Mouse (Mus musculus): Measurements from ENCODE around the gene Adat3. TPM values are rescaled to one million over a fixed set of nuclear protein-coding genes. Genes with fewer than 3 reads are reported as not detected.

Gene Adat3
- 10.9 and 14.1 TPM in 2 replicates for polyA plus RNA-seq (2016; fragmentation: Nextera tagmentation; extraction: Ambion mirVana)

- peak within 1 kb of the TSS; percentile 85 for H3K4me3 ChIP-seq
- peaks cover 24% of the 10 kb centered on the region for H3K4me1 ChIP-seq
- WGBS = under 1% methylated on average over 54 of the region's 54 CpGs
- H3K36me3 ChIP-seq (replicated peaks) = peaks cover 29% of the 10 kb centered on the region
- peak; percentile 95 for DNase-seq (ENCODE audit: low spot score)
- H3K27me3 ChIP-seq (replicated peaks; ENCODE audit: low read depth, poor library complexity, severe bottlenecking) = no peaks in the 10 kb centered on the region
- H3K9me3 ChIP-seq = no peaks in the 10 kb centered on the region
- H3K27ac ChIP-seq (replicated peaks) = peak within 1 kb of the TSS; percentile 89
These were observed at the start of gene Adat3, which contains the start of gene Scamp4 for GRCm38 (mm10) chr10:80602698-80603325. TSS of gene Adat3 (plus strand) at chr10:80602880. TSS of gene Scamp4 (plus strand) at chr10:80602872.

DNA sequence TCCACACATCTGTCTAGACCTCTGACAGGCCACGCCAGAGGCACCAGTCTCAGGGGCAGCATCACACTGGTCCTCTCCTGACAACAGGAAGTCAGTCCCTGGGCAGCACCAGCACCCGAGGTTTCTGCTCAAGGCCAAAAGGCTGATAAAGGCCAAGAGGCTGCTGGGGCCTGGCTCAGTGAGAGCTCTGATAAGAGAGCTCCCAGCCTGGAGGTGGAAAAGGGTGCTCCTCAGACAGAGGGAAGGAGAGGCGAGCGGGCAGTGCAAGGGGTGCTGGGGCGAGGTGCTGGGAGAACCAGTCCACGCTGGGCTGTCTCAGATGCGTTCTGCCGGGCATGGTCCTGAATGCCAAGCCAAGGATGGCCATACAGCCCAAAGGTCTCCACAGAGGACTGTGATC lies 49.1 kb upstream of the Adat3 start:
- 91% methylated on average over 8 of the region's 8 CpGs for WGBS
- Histone ChIP-seq H3K27me3 (replicated peaks; ENCODE audit: low read depth, poor library complexity, severe bottlenecking) (no peaks in the 10 kb centered on the region), H3K4me1 (peaks cover 28% of the 10 kb centered on the region), H3K36me3 (replicated peaks) (peaks cover 41% of the 10 kb centered on the region), H3K4me3 (peak overlapping the region; percentile 16; the same call in 1 of the 2 replicates), H3K27ac (replicated peaks) (no peak overlapping the region), H3K9me3 (no peaks in the 10 kb centered on the region)
- no peak for DNase-seq (ENCODE audit: low spot score)

DNA sequence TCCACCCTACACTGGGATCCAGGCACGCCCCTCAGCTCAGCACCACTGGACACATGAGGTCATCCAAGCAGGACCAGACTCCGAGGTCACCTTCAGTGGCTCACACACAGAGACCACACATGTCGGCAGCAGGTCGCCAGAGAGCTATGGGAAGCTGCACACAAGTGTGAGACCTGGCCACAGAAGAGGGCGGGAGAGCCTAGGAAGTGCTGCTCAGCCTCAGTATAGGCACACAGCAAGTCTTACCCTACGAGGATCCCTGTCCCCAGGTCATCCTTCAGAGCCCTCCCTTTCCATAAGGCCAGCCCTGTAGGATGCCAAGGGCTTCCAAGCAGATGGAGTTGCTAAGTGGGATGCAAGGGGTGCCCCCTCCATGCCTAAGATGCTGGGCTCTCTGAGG lies 48.7 kb upstream of the Adat3 start:
- H3K9me3 ChIP-seq = no peaks in the 10 kb centered on the region
- WGBS = 88% methylated on average over 6 of the region's 6 CpGs
- H3K27me3 ChIP-seq (replicated peaks; ENCODE audit: low read depth, poor library complexity, severe bottlenecking) = no peaks in the 10 kb centered on the region
- H3K27ac ChIP-seq (replicated peaks) = no peak overlapping the region
- peak overlapping the region; percentile 16; the same call in 1 of the 2 replicates for H3K4me3 ChIP-seq
- peaks cover 28% of the 10 kb centered on the region for H3K4me1 ChIP-seq
- H3K36me3 ChIP-seq (replicated peaks) = peaks cover 37% of the 10 kb centered on the region
- no peak for DNase-seq (ENCODE audit: low spot score)

- 41% methylated on average over 5 of the region's 5 CpGs for WGBS
- Histone ChIP-seq H3K27ac (replicated peaks) (no peak overlapping the region; the same call in 1 of the 2 replicates), H3K4me1 (peaks cover 48% of the 10 kb centered on the region), H3K36me3 (replicated peaks) (peaks cover 15% of the 10 kb centered on the region), H3K4me3 (peak overlapping the region; percentile 11; the same call in 1 of the 2 replicates), H3K9me3 (no peaks in the 10 kb centered on the region), H3K27me3 (replicated peaks; ENCODE audit: low read depth, poor library complexity, severe bottlenecking) (no peaks in the 10 kb centered on the region)
- peak; percentile 80 for DNase-seq (ENCODE audit: low spot score)
These were observed 45.2 kb upstream of the Adat3 start for GRCm38 (mm10) chr10:80557346-80557965.

DNA sequence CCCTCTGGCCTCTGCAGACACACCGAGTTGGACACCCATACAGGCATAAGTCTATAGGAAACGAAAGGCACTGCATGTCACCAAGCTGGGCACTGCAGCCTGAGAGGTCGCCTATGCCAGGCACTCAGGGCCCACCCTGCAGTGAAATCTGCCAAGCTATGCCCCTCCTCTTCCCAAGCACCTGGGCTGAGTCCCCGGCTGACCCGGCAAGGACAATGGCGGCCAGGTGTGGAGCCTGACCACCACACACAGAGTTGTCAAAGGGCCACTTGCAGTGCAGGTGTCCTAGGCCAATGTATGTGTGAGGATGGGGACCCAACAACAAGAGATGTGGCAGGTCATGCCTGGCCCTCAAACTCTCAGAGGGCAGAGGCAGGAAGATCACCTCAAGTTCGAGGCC lies 43.2 kb upstream of the Adat3 start:
- 91% methylated on average over 7 of the region's 7 CpGs for WGBS
- Histone ChIP-seq H3K4me1 (peaks cover 43% of the 10 kb centered on the region), H3K27me3 (replicated peaks; ENCODE audit: low read depth, poor library complexity, severe bottlenecking) (no peaks in the 10 kb centered on the region), H3K27ac (replicated peaks) (no peak overlapping the region), H3K36me3 (replicated peaks) (0 out of 2 replicates have a peak, but pooled peaks cover 5% of the 10 kb centered on the region), H3K4me3 (no peak overlapping the region), H3K9me3 (no peaks in the 10 kb centered on the region)
- no peak for DNase-seq (ENCODE audit: low spot score)

DNA sequence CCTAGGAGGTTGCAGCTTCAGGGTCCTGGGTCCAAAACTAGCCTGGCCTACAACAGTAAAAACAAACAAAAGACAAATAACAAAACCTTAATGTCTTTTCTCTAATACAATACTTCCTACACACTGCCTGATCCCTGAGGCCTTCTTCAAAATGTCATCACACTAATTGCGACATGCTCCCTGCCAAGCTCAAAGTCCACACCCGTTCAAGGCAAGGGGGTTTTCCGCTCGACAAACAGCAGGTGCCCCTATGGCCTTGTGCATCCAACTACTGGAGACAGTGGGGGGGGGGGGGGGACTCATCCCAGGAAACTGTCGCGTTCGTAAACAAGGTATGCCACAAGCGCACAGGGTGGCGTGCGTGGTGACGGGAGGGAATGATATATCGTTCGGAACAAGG lies 42.1 kb upstream of the Adat3 start:
- DNase-seq (ENCODE audit: low spot score) = no peak
- Histone ChIP-seq H3K4me1 (peaks cover 43% of the 10 kb centered on the region), H3K36me3 (replicated peaks) (peaks cover 5% of the 10 kb centered on the region; the same call in 1 of the 2 replicates), H3K27ac (replicated peaks) (peak overlapping the region; percentile 99), H3K27me3 (replicated peaks; ENCODE audit: low read depth, poor library complexity, severe bottlenecking) (no peaks in the 10 kb centered on the region), H3K4me3 (peak overlapping the region; percentile 100), H3K9me3 (no peaks in the 10 kb centered on the region)
- 2% methylated on average over 13 of the region's 13 CpGs for WGBS

GRCm38 (mm10) chr10:80561116-80561944 lies 41.4 kb upstream of the Adat3 start, which contains the start of gene Rexo1:
TSS of gene Rexo1 (minus strand) at chr10:80561560.
- Histone ChIP-seq H3K9me3 (no peaks in the 10 kb centered on the region), H3K36me3 (replicated peaks) (peaks cover 5% of the 10 kb centered on the region; the same call in 1 of the 2 replicates), H3K27ac (replicated peaks) (peak within 1 kb of the TSS; percentile 99), H3K4me3 (peak within 1 kb of the TSS; percentile 100), H3K27me3 (replicated peaks; ENCODE audit: low read depth, poor library complexity, severe bottlenecking) (no peaks in the 10 kb centered on the region), H3K4me1 (peaks cover 44% of the 10 kb centered on the region)
- DNase-seq (ENCODE audit: low spot score) = peak; percentile 93
- WGBS = under 1% methylated on average over 72 of the region's 72 CpGs

DNA sequence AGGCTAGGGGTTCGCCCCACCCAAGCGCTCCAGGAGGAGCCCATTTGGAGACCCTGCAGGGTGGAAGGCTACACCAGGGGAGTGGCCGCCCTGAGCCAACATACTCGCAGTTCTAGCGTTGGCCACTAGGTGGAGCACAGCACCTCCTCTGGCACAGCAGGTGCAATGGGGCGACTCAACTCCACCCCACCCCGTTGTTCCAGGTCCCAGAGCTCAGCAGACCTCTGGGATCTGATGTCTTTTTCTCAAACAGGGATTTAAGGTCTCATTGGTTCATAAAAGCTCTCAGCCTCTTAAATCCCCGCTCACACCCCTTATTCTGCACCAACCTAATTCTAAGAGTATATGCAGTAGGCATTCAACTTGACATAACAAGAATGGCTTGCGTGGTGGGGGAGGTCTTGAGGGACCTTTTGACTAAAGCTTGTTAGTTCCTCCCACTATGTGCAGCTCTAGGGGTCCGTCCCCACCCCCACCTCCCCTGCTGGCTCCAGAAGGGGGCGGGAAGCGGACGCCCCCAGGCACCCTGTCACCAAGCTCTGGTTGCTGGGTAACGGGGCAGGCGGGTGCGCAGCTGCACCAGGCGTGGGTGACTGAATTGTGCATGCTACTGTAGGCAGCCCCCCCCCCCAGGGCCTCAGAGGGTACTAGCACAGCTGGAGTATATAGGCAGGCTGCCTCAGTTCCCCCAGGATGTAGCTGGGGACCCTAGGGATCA lies 36.1 kb upstream of the Adat3 start:
- Histone ChIP-seq H3K36me3 (replicated peaks) (peaks cover 21% of the 10 kb centered on the region), H3K4me1 (peaks cover 44% of the 10 kb centered on the region), H3K27me3 (replicated peaks; ENCODE audit: low read depth, poor library complexity, severe bottlenecking) (no peaks in the 10 kb centered on the region), H3K27ac (replicated peaks) (no peak overlapping the region), H3K9me3 (no peaks in the 10 kb centered on the region), H3K4me3 (peak overlapping the region; percentile 16; the same call in 1 of the 2 replicates)
- peak; percentile 88 for DNase-seq (ENCODE audit: low spot score)
- WGBS = 20% methylated on average over 17 of the region's 17 CpGs

DNA sequence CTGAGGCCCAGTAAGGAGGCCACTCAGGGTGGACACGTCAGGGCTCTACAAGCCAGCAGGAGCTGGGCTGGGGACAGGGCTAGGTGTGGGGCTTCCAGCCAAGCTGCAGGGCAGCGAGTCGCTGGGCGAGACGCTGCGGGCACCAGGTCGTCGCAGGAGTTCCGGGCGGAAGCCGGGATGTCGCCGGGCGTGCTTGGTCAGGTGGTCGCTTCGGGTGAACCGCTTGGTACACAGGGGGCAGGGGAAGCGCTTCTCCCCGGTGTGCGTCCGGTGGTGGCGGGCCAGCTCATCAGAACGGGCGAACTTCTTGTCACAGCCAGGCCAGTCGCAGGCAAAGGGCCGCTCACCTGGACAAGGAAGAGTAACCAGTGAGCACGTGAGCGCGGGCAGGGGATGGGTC lies 33.8 kb upstream of the Adat3 start:
- Histone ChIP-seq H3K27ac (replicated peaks) (no peak overlapping the region), H3K27me3 (replicated peaks; ENCODE audit: low read depth, poor library complexity, severe bottlenecking) (no peaks in the 10 kb centered on the region), H3K9me3 (no peaks in the 10 kb centered on the region), H3K4me1 (peaks cover 58% of the 10 kb centered on the region), H3K4me3 (0 out of 2 replicates have a peak overlapping the region, but pooled peaks have one; percentile 17), H3K36me3 (replicated peaks) (peaks cover 21% of the 10 kb centered on the region)
- WGBS = 94% methylated on average over 29 of the region's 29 CpGs
- no peak for DNase-seq (ENCODE audit: low spot score)

GRCm38 (mm10) chr10:80569664-80570066 lies 33.0 kb upstream of the Adat3 start:
- H3K36me3 ChIP-seq (replicated peaks) = peaks cover 20% of the 10 kb centered on the region
- H3K4me1 ChIP-seq = peaks cover 66% of the 10 kb centered on the region
- H3K9me3 ChIP-seq = no peaks in the 10 kb centered on the region
- peak overlapping the region; percentile 82 for H3K27ac ChIP-seq (replicated peaks)
- peak overlapping the region; percentile 47 for H3K4me3 ChIP-seq
- WGBS = 34% methylated on average over 10 of the region's 10 CpGs
- no peaks in the 10 kb centered on the region for H3K27me3 ChIP-seq (replicated peaks; ENCODE audit: low read depth, poor library complexity, severe bottlenecking)
- peak; percentile 66 for DNase-seq (ENCODE audit: low spot score)

DNA sequence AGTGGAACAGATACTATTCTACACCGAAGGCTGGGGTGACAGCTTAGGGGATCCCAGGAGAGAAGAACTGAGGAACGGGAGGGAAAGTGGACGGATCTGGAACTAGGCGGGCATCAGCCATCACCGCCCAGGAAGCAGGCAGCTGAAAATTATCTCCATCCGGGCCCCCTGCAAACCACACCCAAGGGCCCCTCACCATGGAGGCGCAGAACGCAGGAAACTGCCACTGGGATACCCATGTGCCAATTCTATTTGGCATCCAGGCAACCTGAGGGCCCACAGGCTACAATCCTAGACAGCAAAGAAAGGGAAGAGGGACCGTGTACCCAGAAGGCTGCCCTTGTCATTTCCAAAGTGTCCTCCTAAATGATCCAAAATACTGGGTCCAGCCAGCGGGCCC lies 32.3 kb upstream of the Adat3 start:
- no peaks in the 10 kb centered on the region for H3K9me3 ChIP-seq
- H3K27ac ChIP-seq (replicated peaks) = peak overlapping the region; percentile 82
- H3K4me3 ChIP-seq = peak overlapping the region; percentile 47
- peaks cover 73% of the 10 kb centered on the region for H3K4me1 ChIP-seq
- 87% methylated on average over 10 of the region's 10 CpGs for WGBS
- H3K36me3 ChIP-seq (replicated peaks) = peaks cover 18% of the 10 kb centered on the region
- no peak for DNase-seq (ENCODE audit: low spot score)
- H3K27me3 ChIP-seq (replicated peaks; ENCODE audit: low read depth, poor library complexity, severe bottlenecking) = no peaks in the 10 kb centered on the region
